Mouse (Mus musculus) forebrain, embryonic 12.5 days (tissue): ENCODE results near the gene Cngb1. TPM values are rescaled to one million over a fixed set of nuclear protein-coding genes. Genes with fewer than 3 reads are reported as not detected.
A peak's percentile ranks its signal among the peaks of the same experiment; 100 is the strongest.

Experiments used
- ATAC-seq: fragments of 200-750 bp; cut with Nextera tagmentation; 2 replicates; pipeline ENCODE4 v1.8.0; 2017; ENCODE audit warnings: moderate TSS enrichment; ENCODE audit not compliant: low FRiP score
- H3K27ac ChIP-seq: fragments of 300-500 bp; sonication (generic); 2 replicates; pipeline ENCODE4 v1.5.1; 2016; ENCODE audit warnings: mild to moderate bottlenecking
- H3K27me3 ChIP-seq: fragments of 300-500 bp; sonication (generic); 2 replicates; pipeline ENCODE4 v1.6.1; 2016; ENCODE audit warnings: mild to moderate bottlenecking
- H3K36me3 ChIP-seq: fragments of 300-500 bp; sonication (generic); replicated peaks from 2 replicates; pipeline ENCODE4 v1.6.1; 2016; ENCODE audit warnings: mild to moderate bottlenecking
- H3K4me1 ChIP-seq: fragments of 300-500 bp; sonication (generic); 2 replicates; pipeline ENCODE4 v1.6.1; 2016
- H3K4me2 ChIP-seq: fragments of 300-500 bp; sonication (generic); 2 replicates; pipeline ENCODE4 v1.6.1; 2016; ENCODE audit warnings: mild to moderate bottlenecking, moderate library complexity
- H3K4me3 ChIP-seq: fragments of 300-500 bp; sonication (generic); replicated peaks from 2 replicates; pipeline ENCODE4 v1.5.1; 2016; ENCODE audit warnings: mild to moderate bottlenecking
- H3K9ac ChIP-seq: fragments of 300-500 bp; sonication (generic); 2 replicates; pipeline ENCODE4 v1.6.1; 2016; ENCODE audit warnings: mild to moderate bottlenecking
- H3K9me3 ChIP-seq: fragments of 300-500 bp; sonication (generic); 2 replicates; pipeline ENCODE4 v1.6.1; 2016
- WGBS: fragments of 180-500 bp; shearing (Covaris S2); methylation state at CpG from one replicate; pipeline ENCODE4 v1.1.7; 2016; 5-methylcytosine and 5-hydroxymethylcytosine counted together
- polyA plus RNA-seq: library from polyadenylated mRNA; unstranded; fragments of >200 nt; fragmentation: Nextera tagmentation; extraction: Ambion mirVana; gene quantifications from 2 replicates; pipeline ENCODE4 v1.2.1, GENCODE M21; 2016

The Cngb1 gene
- polyA plus RNA-seq, 1 experiment from 2014 or later: 0.40 TPM

GRCm38 (mm10) chr8:95335706-95336105 is 29.3 kb upstream of the Cngb1 start:
- ATAC-seq: no peak
- H3K36me3 ChIP-seq: peaks cover 26% of the 10 kb centered on the region
- no peaks in the 10 kb centered on the region for H3K27me3 ChIP-seq
- peaks cover 9% of the 10 kb centered on the region for H3K4me1 ChIP-seq
- H3K9ac ChIP-seq: no peak overlapping the region
- no peak overlapping the region for H3K4me3 ChIP-seq
- H3K9me3 ChIP-seq: no peaks in the 10 kb centered on the region
- WGBS: 88% methylated on average over 1 of the region's 1 CpGs
- H3K27ac ChIP-seq: no peak overlapping the region
- no peak overlapping the region for H3K4me2 ChIP-seq

- Histone ChIP-seq H3K4me2 (peak overlapping the region; percentile 87), H3K36me3 (peaks cover 36% of the 10 kb centered on the region), H3K4me3 (peak overlapping the region; percentile 81), H3K27me3 (no peaks in the 10 kb centered on the region), H3K4me1 (peaks cover 20% of the 10 kb centered on the region), H3K9ac (peak overlapping the region; percentile 95), H3K27ac (peak overlapping the region; percentile 97), H3K9me3 (no peaks in the 10 kb centered on the region)
- no peak; the same call in 1 of the 2 replicates for ATAC-seq
- 30% methylated on average over 21 of the region's 21 CpGs for WGBS
Observed at GRCm38 (mm10) chr8:95332437-95333199, 26.2 kb upstream of the Cngb1 start.

- Histone ChIP-seq H3K36me3 (peaks cover 41% of the 10 kb centered on the region), H3K4me3 (peak within 1 kb of the TSS; percentile 81), H3K9me3 (no peaks in the 10 kb centered on the region), H3K27me3 (no peaks in the 10 kb centered on the region), H3K27ac (peak within 1 kb of the TSS; percentile 97), H3K9ac (peak within 1 kb of the TSS; percentile 95), H3K4me1 (peaks cover 20% of the 10 kb centered on the region), H3K4me2 (peak within 1 kb of the TSS; percentile 87)
- ATAC-seq: peak; percentile 95
- under 1% methylated on average over 67 of the region's 80 CpGs for WGBS
Observed at GRCm38 (mm10) chr8:95331720-95332436, 25.5 kb upstream of the Cngb1 start, which contains the start of the genes Zfp319 and Usb1. Gene Zfp319 (minus strand): TSS chr8:95331950. Gene Usb1 (plus strand): TSS chr8:95332284.

- Histone ChIP-seq H3K27ac (peak overlapping the region; percentile 97), H3K4me3 (peak overlapping the region; percentile 81), H3K27me3 (no peaks in the 10 kb centered on the region), H3K4me2 (peak overlapping the region; percentile 87), H3K4me1 (peaks cover 20% of the 10 kb centered on the region), H3K36me3 (peaks cover 48% of the 10 kb centered on the region), H3K9me3 (no peaks in the 10 kb centered on the region), H3K9ac (peak overlapping the region; percentile 95)
- WGBS: under 1% methylated on average over 38 of the region's 38 CpGs
- peak; percentile 60 for ATAC-seq
Observed at GRCm38 (mm10) chr8:95331156-95331719, 24.9 kb upstream of the Cngb1 start.

GRCm38 (mm10) chr8:95330367-95330766 is 24.0 kb upstream of the Cngb1 start:
- Histone ChIP-seq H3K9ac (peak overlapping the region; percentile 95), H3K27me3 (no peaks in the 10 kb centered on the region), H3K4me1 (peaks cover 20% of the 10 kb centered on the region), H3K4me3 (peak overlapping the region; percentile 81), H3K4me2 (peak overlapping the region; percentile 87), H3K9me3 (no peaks in the 10 kb centered on the region), H3K27ac (0 out of 2 replicates have a peak overlapping the region, but pooled peaks have one; percentile 97), H3K36me3 (peaks cover 56% of the 10 kb centered on the region)
- no peak for ATAC-seq
- WGBS: 74% methylated on average over 1 of the region's 1 CpGs

- Histone ChIP-seq H3K9ac (no peak overlapping the region), H3K4me1 (peaks cover 18% of the 10 kb centered on the region), H3K27ac (no peak overlapping the region), H3K36me3 (peaks cover 64% of the 10 kb centered on the region), H3K27me3 (no peaks in the 10 kb centered on the region), H3K4me3 (no peak overlapping the region), H3K9me3 (no peaks in the 10 kb centered on the region), H3K4me2 (no peak overlapping the region)
- no peak for ATAC-seq
- WGBS: 87% methylated on average over 43 of the region's 46 CpGs
Observed at GRCm38 (mm10) chr8:95327866-95328465, 21.6 kb upstream of the Cngb1 start.

- 94% methylated on average over 5 of the region's 5 CpGs for WGBS
- H3K4me3 ChIP-seq: no peak overlapping the region
- H3K4me2 ChIP-seq: no peak overlapping the region
- no peaks in the 10 kb centered on the region for H3K27me3 ChIP-seq
- H3K27ac ChIP-seq: no peak overlapping the region
- peaks cover 14% of the 10 kb centered on the region for H3K4me1 ChIP-seq
- H3K36me3 ChIP-seq: peaks cover 64% of the 10 kb centered on the region
- H3K9ac ChIP-seq: no peak overlapping the region
- ATAC-seq: no peak
- H3K9me3 ChIP-seq: no peaks in the 10 kb centered on the region
Observed at GRCm38 (mm10) chr8:95326822-95327221, 20.4 kb upstream of the Cngb1 start.

- Histone ChIP-seq H3K4me2 (no peak overlapping the region), H3K4me3 (no peak overlapping the region), H3K36me3 (peaks cover 62% of the 10 kb centered on the region), H3K4me1 (peaks cover 11% of the 10 kb centered on the region), H3K9me3 (no peaks in the 10 kb centered on the region), H3K27me3 (peaks cover 16% of the 10 kb centered on the region), H3K27ac (no peak overlapping the region), H3K9ac (no peak overlapping the region)
- 42% methylated on average over 5 of the region's 5 CpGs for WGBS
- no peak for ATAC-seq
Observed at GRCm38 (mm10) chr8:95324646-95325045, 18.3 kb upstream of the Cngb1 start.

- Histone ChIP-seq H3K9ac (no peak overlapping the region), H3K36me3 (peaks cover 48% of the 10 kb centered on the region), H3K9me3 (no peaks in the 10 kb centered on the region), H3K4me1 (peaks cover 10% of the 10 kb centered on the region), H3K4me2 (no peak overlapping the region), H3K27me3 (peaks cover 29% of the 10 kb centered on the region), H3K27ac (no peak overlapping the region), H3K4me3 (no peak overlapping the region)
- 91% methylated on average over 3 of the region's 3 CpGs for WGBS
- no peak for ATAC-seq
Observed at GRCm38 (mm10) chr8:95323201-95323600, 16.8 kb upstream of the Cngb1 start.

- ATAC-seq: peak; percentile 65
- peak overlapping the region; percentile 54 for H3K9ac ChIP-seq
- H3K4me3 ChIP-seq: peak overlapping the region; percentile 37
- H3K36me3 ChIP-seq: peaks cover 21% of the 10 kb centered on the region
- H3K27me3 ChIP-seq: peaks cover 30% of the 10 kb centered on the region
- peak overlapping the region; percentile 79 for H3K4me2 ChIP-seq
- WGBS: 2% methylated on average over 41 of the region's 41 CpGs
- no peaks in the 10 kb centered on the region for H3K9me3 ChIP-seq
- H3K4me1 ChIP-seq: peaks cover 10% of the 10 kb centered on the region
- H3K27ac ChIP-seq: no peak overlapping the region
Observed at GRCm38 (mm10) chr8:95320224-95321139, 14.1 kb upstream of the Cngb1 start.

- H3K27me3 ChIP-seq: peaks cover 19% of the 10 kb centered on the region
- no peak overlapping the region for H3K4me3 ChIP-seq
- H3K36me3 ChIP-seq: no peaks in the 10 kb centered on the region
- H3K9ac ChIP-seq: no peak overlapping the region
- no peak overlapping the region for H3K4me2 ChIP-seq
- 95% methylated on average over 1 of the region's 1 CpGs for WGBS
- no peak overlapping the region for H3K27ac ChIP-seq
- peaks cover 16% of the 10 kb centered on the region for H3K4me1 ChIP-seq
- ATAC-seq: no peak
- H3K9me3 ChIP-seq: no peaks in the 10 kb centered on the region
Observed at GRCm38 (mm10) chr8:95315350-95315749, 9.0 kb upstream of the Cngb1 start.
